8 mouse cellular contexts compared by ENCODE assay signal in the genomic region with DNA sequence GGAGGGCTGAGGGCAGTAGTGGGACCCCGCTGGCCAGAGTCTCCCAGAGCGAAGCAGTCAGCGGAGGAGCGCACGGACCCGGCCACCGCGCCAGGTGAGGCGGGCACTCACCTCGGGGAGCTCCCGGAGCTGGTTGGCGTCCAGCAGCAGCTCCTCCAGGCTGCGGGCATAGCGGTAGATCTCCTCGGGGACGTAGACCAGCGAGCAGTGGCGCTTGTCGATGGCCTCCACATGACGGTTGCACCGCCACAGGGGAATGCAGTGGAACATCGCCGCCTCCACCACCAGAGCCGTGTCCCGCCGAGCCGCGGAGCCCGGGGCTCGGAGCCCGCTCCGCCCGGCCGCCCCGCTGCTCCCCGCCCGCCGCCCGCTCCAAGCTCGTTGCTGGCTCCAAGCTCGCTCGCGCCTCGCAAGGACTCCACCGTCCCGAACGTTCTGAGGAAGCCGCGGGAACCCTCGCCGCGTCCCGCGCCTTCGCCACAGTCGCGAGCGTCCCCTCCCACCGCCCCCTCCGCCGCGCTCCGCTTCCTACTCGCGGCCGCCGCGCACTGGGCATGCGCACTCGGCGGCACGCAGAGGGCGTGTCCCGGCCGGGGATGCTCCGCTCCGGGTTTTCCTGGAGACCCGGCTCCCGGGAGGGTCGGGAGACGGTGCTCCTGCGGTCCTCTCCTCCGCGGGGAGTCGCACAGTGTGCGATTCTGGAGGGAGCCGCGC. TPM values are rescaled to one million over a fixed set of nuclear protein-coding genes. Genes with fewer than 3 reads are reported as not detected.
DNase-seq lines count a peak whose midpoint lies in the region; ATAC-seq and TF ChIP-seq lines count a peak whose summit lies in the region.

A gene (minus strand): TSS at position 517 of the 714 bp plus-strand sequence.

- DNase-seq in gastrocnemius, postnatal 10 days, result peak; percentile 87
- peak; percentile 92 for DNase-seq in induced T-regulatory cell, adult 2 months (ENCODE audit: low read depth)
- peak; percentile 45 to 78 for DNase-seq in left cerebral cortex, adult 9 months (ENCODE audit: low spot score in 2 of 2)
- DNase-seq in right cerebral cortex, postnatal 36 days (ENCODE audit: low spot score in 2 of 2), result peak; percentile 62 to 74
- peak; percentile 88 for DNase-seq in yolk sac, embryonic 10.5 days (ENCODE audit: low spot score)

- peak within 1 kb of the TSS; percentile 76 for H3K4me3 ChIP-seq in cortical plate, adult 2 months (ENCODE audit: insufficient read depth, low read length)

- peak; percentile 64 for ATAC-seq in activated CD4-positive, CD25-positive, alpha-beta regulatory T cell, adult 4 months
- peak; percentile 70 for ATAC-seq in megakaryocyte progenitor cell, adult 5-6 weeks (replicated peaks; ENCODE audit: poor library complexity)

- H3K4me1 ChIP-seq in cortical plate, adult 2 months (ENCODE audit: control insufficient read depth, insufficient read depth, low read length), result peaks cover 3% of the 10 kb centered on the region; the same call in 1 of the 2 replicates

- no peak within 1 kb of the TSS for H3K27ac ChIP-seq in cortical plate, adult 2 months (ENCODE audit: insufficient read depth, low read length)

- TF ChIP-seq CTCF in cortical plate, adult 2 months (IDR thresholded peaks at IDR 0.05; ENCODE audit: extremely low read depth, insufficient read depth, low read length), result no peak

- peak; percentile 43; the same call in 1 of the 2 replicates for TF ChIP-seq POLR2A in cortical plate, adult 2 months (IDR thresholded peaks at IDR 0.05; ENCODE audit: extremely low read depth, insufficient read depth, low read length)

RNA-seq across cellular contexts. Expression of the gene that starts here (rescaled TPM):
- 1 to 10 TPM; 2.2 to 3.6 TPM for polyA plus RNA-seq in activated CD4-positive, CD25-positive, alpha-beta regulatory T cell, adult 4 months (2017; shearing (Covaris generic))
- 9.3 and 12.8 TPM in 2 replicates for polyA plus RNA-seq in cortical plate, adult 2 months (2012; rRNA removed)
- total RNA-seq in gastrocnemius, postnatal 10 days (2021), result 1 to 10 TPM; 2.6 to 3.4 TPM
- total RNA-seq in megakaryocyte progenitor cell, adult 5-6 weeks (2015), result 9.1 and 10.2 TPM in 2 replicates
- 13.8 and 17.2 TPM in 2 replicates for total RNA-seq in megakaryocyte progenitor cell, adult 5-6 weeks (2017)
